Mouse (Mus musculus): ENCODE measurements around the gene Atg4c. TPM values are rescaled to one million over a fixed set of nuclear protein-coding genes. Genes with fewer than 3 reads are reported as not detected.

Gene Atg4c
- total RNA-seq, 2 experiments from 2014 or later: 11.2 to 17.6 TPM

- DNase-seq: no peak
These were observed 69.9 kb downstream of the Atg4c start for GRCm38 (mm10) chr4:99263663-99264062.

GRCm38 (mm10) chr4:99266843-99267445 lies 73.2 kb downstream of the Atg4c start:
- DNase-seq: no peak

- no peak for DNase-seq
These were observed 79.1 kb downstream of the Atg4c start for GRCm38 (mm10) chr4:99272860-99273259.

GRCm38 (mm10) chr4:99273466-99273865 lies 79.7 kb downstream of the Atg4c start:
- DNase-seq: no peak

- DNase-seq: no peak
These were observed 80.2 kb downstream of the Atg4c start for GRCm38 (mm10) chr4:99273979-99274378.

GRCm38 (mm10) chr4:99278876-99279275 lies 85.1 kb downstream of the Atg4c start:
- DNase-seq: no peak

GRCm38 (mm10) chr4:99281711-99282110 lies 88.0 kb downstream of the Atg4c start:
- no peak for DNase-seq

- no peak for DNase-seq
These were observed 95.6 kb downstream of the Atg4c start for GRCm38 (mm10) chr4:99289286-99289685.

GRCm38 (mm10) chr4:99298676-99299075 lies 104.9 kb downstream of the Atg4c start:
- DNase-seq: peak; percentile 36 to 49

GRCm38 (mm10) chr4:99304793-99305192 lies 111.1 kb downstream of the Atg4c start:
- DNase-seq: no peak

Other genes starting within 250 kb of the Atg4c start
- under 1 TPM in 1 of 2 experiments, not detected in 1; 0.43 TPM for gene Angptl3, start 163.0 kb upstream of the Atg4c start, total RNA-seq (2021)
- 10 to 100 TPM; 37.3 to 67.4 TPM for gene Dock7, start 73.0 kb upstream of the Atg4c start, total RNA-seq (2021)
- gene Gm12689, start 102.0 kb downstream of the Atg4c start, total RNA-seq (2021): under 1 TPM in 1 of 2 experiments, not detected in 1; 0.30 TPM

Measured in adrenal gland, postnatal 36 days (tissue).